Mouse (Mus musculus): ENCODE measurements around the gene Pdgfb. TPM values are rescaled to one million over a fixed set of nuclear protein-coding genes. Genes with fewer than 3 reads are reported as not detected.
A peak's percentile ranks its signal among the peaks of the same experiment; 100 is the strongest.

Pdgfb gene
- polyA plus RNA-seq, 1 experiment from 2014 or later, result 3.3 TPM

GRCm38 (mm10) chr15:79946790-79947189 is 68.0 kb downstream of the Pdgfb start:
- Histone ChIP-seq H3K4me3 (no peak overlapping the region), H3K27me3 (replicated peaks) (no peaks in the 10 kb centered on the region), H3K4me1 (peaks cover 23% of the 10 kb centered on the region), H3K4me2 (replicated peaks) (no peak overlapping the region), H3K36me3 (no peaks in the 10 kb centered on the region), H3K27ac (no peak overlapping the region), H3K9ac (no peak overlapping the region), H3K9me3 (no peaks in the 10 kb centered on the region)
- ATAC-seq (ENCODE audit: low FRiP score, low read depth), result no peak
- WGBS, result 59% methylated on average over 9 of the region's 9 CpGs

GRCm38 (mm10) chr15:79946022-79946421 is 68.8 kb downstream of the Pdgfb start:
- Histone ChIP-seq H3K4me2 (replicated peaks) (no peak overlapping the region), H3K9me3 (no peaks in the 10 kb centered on the region), H3K27ac (no peak overlapping the region), H3K4me1 (peaks cover 16% of the 10 kb centered on the region), H3K27me3 (replicated peaks) (no peaks in the 10 kb centered on the region), H3K36me3 (no peaks in the 10 kb centered on the region), H3K9ac (no peak overlapping the region), H3K4me3 (no peak overlapping the region)
- 8% methylated on average over 4 of the region's 4 CpGs for WGBS
- ATAC-seq (ENCODE audit: low FRiP score, low read depth), result peak; percentile 46; the same call in 1 of the 2 replicates

Small RNA genes within 50 kb of the gene (microRNA-seq; reads per million reads assigned to microRNA genes)
- gene Mir7213, result 0.87 reads per million

Other genes with a start within 250 kb of the Pdgfb start
- gene Dnal4, start 237.1 kb downstream of the Pdgfb start, polyA plus RNA-seq (2016; fragmentation: Nextera tagmentation; extraction: Ambion mirVana), result 73.1 and 79.2 TPM in 2 replicates
- 13.2 and 13.6 TPM in 2 replicates for gene Nptxr, start 210.2 kb downstream of the Pdgfb start, polyA plus RNA-seq (2016; fragmentation: Nextera tagmentation; extraction: Ambion mirVana)
- gene Npcd, start 180.7 kb downstream of the Pdgfb start, polyA plus RNA-seq (2016; fragmentation: Nextera tagmentation; extraction: Ambion mirVana), result 0.31 and 1.0 TPM in 2 replicates
- 32.8 and 36.6 TPM in 2 replicates for gene Cbx6, start 180.3 kb downstream of the Pdgfb start, polyA plus RNA-seq (2016; fragmentation: Nextera tagmentation; extraction: Ambion mirVana)
- 5.5 and 5.8 TPM in 2 replicates for gene Apobec3, start 123.3 kb downstream of the Pdgfb start, polyA plus RNA-seq (2016; fragmentation: Nextera tagmentation; extraction: Ambion mirVana)
- gene Cbx7, start 43.9 kb downstream of the Pdgfb start, polyA plus RNA-seq (2016; fragmentation: Nextera tagmentation; extraction: Ambion mirVana), result 2.6 and 2.7 TPM in 2 replicates
- 15.8 and 19.6 TPM in 2 replicates for gene Syngr1, start 76.4 kb upstream of the Pdgfb start, polyA plus RNA-seq (2016; fragmentation: Nextera tagmentation; extraction: Ambion mirVana)
- gene Rpl3, start 76.9 kb upstream of the Pdgfb start, polyA plus RNA-seq (2016; fragmentation: Nextera tagmentation; extraction: Ambion mirVana), result 652 and 670 TPM in 2 replicates
- gene Tab1, start 118.2 kb upstream of the Pdgfb start, polyA plus RNA-seq (2016; fragmentation: Nextera tagmentation; extraction: Ambion mirVana), result 41.6 and 42.4 TPM in 2 replicates
- gene Mgat3, start 158.7 kb upstream of the Pdgfb start, polyA plus RNA-seq (2016; fragmentation: Nextera tagmentation; extraction: Ambion mirVana), result 13.7 and 13.8 TPM in 2 replicates
- gene Mief1, start 219.0 kb upstream of the Pdgfb start, polyA plus RNA-seq (2016; fragmentation: Nextera tagmentation; extraction: Ambion mirVana), result 42.1 and 46.0 TPM in 2 replicates
- gene AC140267.1, start 220.9 kb upstream of the Pdgfb start, polyA plus RNA-seq (2016; fragmentation: Nextera tagmentation; extraction: Ambion mirVana), result 9.5 TPM in 1 of 2 replicates, not detected in the other
- gene Atf4, start 240.2 kb upstream of the Pdgfb start, polyA plus RNA-seq (2016; fragmentation: Nextera tagmentation; extraction: Ambion mirVana), result 111 and 123 TPM in 2 replicates
- gene Rps19bp1, start 249.3 kb upstream of the Pdgfb start, polyA plus RNA-seq (2016; fragmentation: Nextera tagmentation; extraction: Ambion mirVana), result 63.9 and 65.0 TPM in 2 replicates